Mouse (Mus musculus) lung, postnatal 0 days (tissue): ENCODE data around the gene Cdk8.

Experiments used
- CTCF ChIP-seq: IDR thresholded peaks from 2 replicates; pipeline ENCODE4 v1.5.1; 2016; ENCODE audit warnings: antibody characterized with exemption, mild to moderate bottlenecking
- EP300 ChIP-seq: IDR thresholded peaks from 2 replicates; pipeline ENCODE4 v1.6.1; 2016; ENCODE audit warnings: antibody characterized with exemption, mild to moderate bottlenecking, control low read depth

- TF ChIP-seq CTCF (no peak), EP300 (no peak)
Observed at GRCm38 (mm10) chr5:146221722-146222121, 9.3 kb upstream of the Cdk8 start.
